In the genomic region with DNA sequence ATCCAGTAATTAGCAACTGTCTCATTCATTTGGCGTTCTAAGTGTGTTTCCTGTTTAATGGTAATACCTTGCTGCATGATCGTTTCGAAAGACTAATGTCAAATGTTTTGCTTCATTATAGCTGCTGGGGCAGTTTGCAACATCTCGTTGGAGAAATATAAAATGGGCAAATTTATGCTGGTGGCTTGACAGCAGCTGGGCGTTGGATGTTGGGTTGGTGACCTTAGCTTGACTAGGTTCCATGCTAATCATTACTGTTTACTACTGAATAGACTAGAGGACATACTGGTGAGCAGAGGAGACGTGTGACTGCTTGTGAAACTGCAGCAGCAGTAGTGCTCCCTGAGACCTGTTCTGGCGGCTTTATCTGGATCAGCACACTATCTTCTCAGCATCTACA, we compare ENCODE assay signal across 21 mouse cellular contexts. TPM values are rescaled to one million over a fixed set of nuclear protein-coding genes. Genes with fewer than 3 reads are reported as not detected.
DNase-seq lines count a peak whose midpoint lies in the region; ATAC-seq lines count a peak whose summit lies in the region.
"Had no signal": no experiment of that assay in that cellular context is flagged by ENCODE, and none has a peak within 500 bp of the region (broad histone marks: within the 10 kb centered on the region; RNA-seq: fewer than 3 reads in every experiment).

No protein-coding gene starts in this region.

- no peak overlapping the region for H3K4me3 ChIP-seq in forebrain, embryonic 11.5 days (ENCODE audit: low read depth, low read length)
- H3K4me3 ChIP-seq: embryonic facial prominence, embryonic 13.5 days; embryonic facial prominence, embryonic 15.5 days; erythroblast, embryonic 14.5 days; forebrain, embryonic 12.5 days had no signal

- no peaks in the 10 kb centered on the region for H3K4me1 ChIP-seq in forebrain, embryonic 11.5 days (replicated peaks; ENCODE audit: control insufficient read depth, insufficient read depth, low read length)
- H3K4me1 ChIP-seq: forebrain, embryonic 12.5 days had no signal

- no peak overlapping the region for H3K9ac ChIP-seq in forebrain, embryonic 11.5 days (ENCODE audit: low read length)
- H3K9ac ChIP-seq: embryonic facial prominence, embryonic 13.5 days; embryonic facial prominence, embryonic 15.5 days; forebrain, embryonic 12.5 days had no signal

- no peaks in the 10 kb centered on the region for H3K27me3 ChIP-seq in forebrain, embryonic 11.5 days (ENCODE audit: control insufficient read depth, insufficient read depth, low read length)
- H3K27me3 ChIP-seq: embryonic facial prominence, embryonic 13.5 days; embryonic facial prominence, embryonic 15.5 days; forebrain, embryonic 12.5 days had no signal

- no peak overlapping the region for H3K4me2 ChIP-seq in forebrain, embryonic 11.5 days (ENCODE audit: low read depth, low read length, severe bottlenecking)
- H3K4me2 ChIP-seq: embryonic facial prominence, embryonic 13.5 days; embryonic facial prominence, embryonic 15.5 days; forebrain, embryonic 12.5 days had no signal

- ATAC-seq in forebrain, embryonic 11.5 days (replicated peaks; ENCODE audit: low FRiP score): no peak
- ATAC-seq: forebrain, embryonic 14.5 days; forebrain, embryonic 16.5 days had no signal

- 84% methylated on average over 7 of the region's 7 CpGs for WGBS in forebrain, embryonic 11.5 days

- H3K9me3 ChIP-seq in forebrain, embryonic 11.5 days (ENCODE audit: control insufficient read depth, low read length): no peaks in the 10 kb centered on the region
- H3K9me3 ChIP-seq: embryonic facial prominence, embryonic 13.5 days; embryonic facial prominence, embryonic 15.5 days; forebrain, embryonic 12.5 days had no signal

- H3K27ac ChIP-seq in forebrain, embryonic 11.5 days (ENCODE audit: low read depth, low read length): no peak overlapping the region
- H3K27ac ChIP-seq: embryonic facial prominence, embryonic 13.5 days; embryonic facial prominence, embryonic 15.5 days; forebrain, embryonic 12.5 days had no signal

- H3K36me3 ChIP-seq in forebrain, embryonic 11.5 days (ENCODE audit: control insufficient read depth, insufficient read depth, low read length): no peaks in the 10 kb centered on the region
- H3K36me3 ChIP-seq: embryonic facial prominence, embryonic 13.5 days; embryonic facial prominence, embryonic 15.5 days; forebrain, embryonic 12.5 days had no signal

- DNase-seq in testis, postnatal 10 days (ENCODE audit: low spot score): peak; percentile 10
- DNase-seq in testis, postnatal 14 days (ENCODE audit: low spot score): no peak
- peak; percentile 89 for DNase-seq in gonadal fat pad, adult 2 months (ENCODE audit: low read depth)
- DNase-seq in heart, adult 9 months (ENCODE audit: low spot score in 2 of 2): no peak
- DNase-seq in forebrain, embryonic 11.5 days (ENCODE audit: low spot score): no peak
- DNase-seq: adrenal gland, adult 2 months; adrenal gland, postnatal 10 days; adrenal gland, postnatal 25 days; cerebellum, adult 11 months; cerebellum, adult 18-20 months; cerebellum, adult 8-10 months; cerebellum, adult 9-11 months; cerebellum, postnatal 14 days; cerebellum, postnatal 36 days; embryo, embryonic 11 days had no signal

RNA-seq across cellular contexts. Expression of gene Eml4, which starts 6.5 kb away (rescaled TPM):
- polyA plus RNA-seq in gonadal fat pad, adult 2 months (2012; rRNA removed): 17.7 and 18.2 TPM in 2 replicates
- polyA plus RNA-seq in forebrain, embryonic 11.5 days (2014; fragmentation: Nextera tagmentation; extraction: Ambion mirVana): 48.1 and 49.3 TPM in 2 replicates

Comparison
In these comparisons a context has a peak if more than half of its experiments do, and no peak if none do; other contexts are left out.
1. DNase-seq: peak in testis, postnatal 10 days (single experiment) and gonadal fat pad, adult 2 months (single experiment); none in testis, postnatal 14 days (single experiment), heart, adult 9 months (0 of 2) and forebrain, embryonic 11.5 days (single experiment).